In the genomic region with DNA sequence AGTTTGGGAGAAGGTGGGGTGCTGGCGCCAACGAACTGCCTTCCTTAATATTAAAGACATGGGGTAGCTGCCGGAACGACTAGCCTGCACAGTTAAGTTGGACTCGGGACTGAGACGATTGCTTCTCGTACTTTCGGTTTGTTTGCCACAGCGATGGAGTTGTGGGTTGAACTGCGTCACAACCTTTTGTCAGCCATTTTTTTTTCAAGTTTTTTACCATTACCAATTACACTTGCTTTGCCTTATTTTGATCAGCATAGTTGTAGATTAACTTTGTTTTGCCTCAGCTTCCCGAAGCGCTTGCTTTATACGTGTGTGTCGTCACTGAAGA, we compare ENCODE assay signal across 8 mouse cellular contexts. TPM values are rescaled to one million over a fixed set of nuclear protein-coding genes. Genes with fewer than 3 reads are reported as not detected.
A peak's percentile ranks its signal among the peaks of the same experiment; 100 is the strongest.
DNase-seq lines count a peak whose midpoint lies in the region; ATAC-seq and TF ChIP-seq lines count a peak whose summit lies in the region.

No protein-coding gene starts in this region.

- H3K9me3 ChIP-seq in forebrain, embryonic 12.5 days, result no peaks in the 10 kb centered on the region
- H3K9me3 ChIP-seq in liver, embryonic 11.5 days (ENCODE audit: control insufficient read depth, low read length), result no peaks in the 10 kb centered on the region
- H3K9me3 ChIP-seq in stomach, embryonic 15.5 days, result no peaks in the 10 kb centered on the region

- no peak for ATAC-seq in forebrain, embryonic 12.5 days (ENCODE audit: low FRiP score)
- ATAC-seq in liver, embryonic 11.5 days (replicated peaks; ENCODE audit: low FRiP score), result no peak
- ATAC-seq in stomach, embryonic 15.5 days (ENCODE audit: insufficient read depth, low FRiP score, low read depth), result no peak
- ATAC-seq in megakaryocyte-erythroid progenitor cell, adult 5-6 weeks (replicated peaks; ENCODE audit: low FRiP score, low TSS enrichment, poor library complexity, severe bottlenecking), result no peak; the same call in 1 of the 2 replicates

- H3K36me3 ChIP-seq in spleen, adult 2 months (ENCODE audit: control insufficient read depth, insufficient read depth, low read length), result no peaks in the 10 kb centered on the region; the same call in 1 of the 2 replicates
- H3K36me3 ChIP-seq in forebrain, embryonic 12.5 days (replicated peaks), result no peaks in the 10 kb centered on the region
- no peaks in the 10 kb centered on the region for H3K36me3 ChIP-seq in liver, embryonic 11.5 days (ENCODE audit: control insufficient read depth, insufficient read depth, low read length)
- no peaks in the 10 kb centered on the region for H3K36me3 ChIP-seq in stomach, embryonic 15.5 days

- peak overlapping the region; percentile 95 for H3K4me2 ChIP-seq in forebrain, embryonic 12.5 days
- H3K4me2 ChIP-seq in liver, embryonic 11.5 days, result peak overlapping the region; percentile 91
- peak overlapping the region; percentile 95 for H3K4me2 ChIP-seq in stomach, embryonic 15.5 days

- peak in 1 of 2 experiments; percentile 88 for DNase-seq in spleen, adult 2 months (ENCODE audit: low read depth in 1 of 2, low spot score in 2 of 2)
- no peak for DNase-seq in spleen, adult 18-20 months
- no peak for DNase-seq in liver, embryonic 11.5 days (ENCODE audit: low spot score)
- DNase-seq in left cerebral cortex, adult 11 months (ENCODE audit: low spot score), result no peak
- no peak for DNase-seq in B cell, adult 2 months

- peak overlapping the region; percentile 98 for H3K27ac ChIP-seq in spleen, adult 2 months (ENCODE audit: insufficient read depth, low read length)
- H3K27ac ChIP-seq in forebrain, embryonic 12.5 days, result peak overlapping the region; percentile 99
- H3K27ac ChIP-seq in liver, embryonic 11.5 days (ENCODE audit: low read depth, low read length), result peak overlapping the region; percentile 100
- H3K27ac ChIP-seq in stomach, embryonic 15.5 days, result peak overlapping the region; percentile 99

- WGBS in spleen, adult 2 months, result under 1% methylated on average over 14 of the region's 14 CpGs
- WGBS in forebrain, embryonic 12.5 days, result under 1% methylated on average over 14 of the region's 14 CpGs
- under 1% methylated on average over 14 of the region's 14 CpGs for WGBS in liver, embryonic 11.5 days
- 0% methylated on average over 14 of the region's 14 CpGs for whole genome bisulfite sequencing in stomach, embryonic 15.5 days

- H3K27me3 ChIP-seq in spleen, adult 2 months (ENCODE audit: control insufficient read depth, insufficient read depth, low read length), result no peaks in the 10 kb centered on the region
- H3K27me3 ChIP-seq in forebrain, embryonic 12.5 days, result no peaks in the 10 kb centered on the region
- H3K27me3 ChIP-seq in liver, embryonic 11.5 days (replicated peaks; ENCODE audit: control insufficient read depth, insufficient read depth, low read length), result no peaks in the 10 kb centered on the region
- no peaks in the 10 kb centered on the region for H3K27me3 ChIP-seq in stomach, embryonic 15.5 days (replicated peaks)

- H3K4me1 ChIP-seq in spleen, adult 2 months (ENCODE audit: control insufficient read depth, insufficient read depth, insufficient read length), result no peaks in the 10 kb centered on the region; the same call in 1 of the 2 replicates
- H3K4me1 ChIP-seq in forebrain, embryonic 12.5 days, result peaks cover 31% of the 10 kb centered on the region
- peaks cover 7% of the 10 kb centered on the region for H3K4me1 ChIP-seq in liver, embryonic 11.5 days (replicated peaks; ENCODE audit: control insufficient read depth, insufficient read depth, low read length)
- H3K4me1 ChIP-seq in stomach, embryonic 15.5 days, result 0 out of 2 replicates have a peak, but pooled peaks cover 2% of the 10 kb centered on the region

- H3K4me3 ChIP-seq in spleen, adult 2 months (ENCODE audit: extremely low read depth, insufficient read depth, insufficient read length), result peak overlapping the region; percentile 67
- peak overlapping the region; percentile 58 for H3K4me3 ChIP-seq in forebrain, embryonic 12.5 days (replicated peaks)
- peak overlapping the region; percentile 52 for H3K4me3 ChIP-seq in liver, embryonic 11.5 days (ENCODE audit: low read depth, low read length)
- H3K4me3 ChIP-seq in stomach, embryonic 15.5 days (replicated peaks), result peak overlapping the region; percentile 64

- H3K9ac ChIP-seq in forebrain, embryonic 12.5 days, result peak overlapping the region; percentile 90
- H3K9ac ChIP-seq in liver, embryonic 11.5 days (ENCODE audit: low read depth, low read length), result peak overlapping the region; percentile 83
- peak overlapping the region; percentile 91 for H3K9ac ChIP-seq in stomach, embryonic 15.5 days

- TF ChIP-seq POLR2A in spleen, adult 2 months (IDR thresholded peaks at IDR 0.05; ENCODE audit: low read depth, low read length), result peak; percentile 33

- no peak for TF ChIP-seq CTCF in spleen, adult 2 months (IDR thresholded peaks at IDR 0.05; ENCODE audit: extremely low read depth, insufficient read depth, insufficient read length, insufficient replicate concordance)

RNA-seq across cellular contexts. Expression of a gene that starts 1.3 kb away (rescaled TPM):
- polyA plus RNA-seq in spleen, adult 2 months (2012; rRNA removed), result 20.9 and 25.5 TPM in 2 replicates
- polyA plus RNA-seq in forebrain, embryonic 12.5 days (2016; fragmentation: Nextera tagmentation; extraction: Ambion mirVana), result 15.2 and 15.9 TPM in 2 replicates
- 24.2 and 25.8 TPM in 2 replicates for polyA plus RNA-seq in liver, embryonic 11.5 days (2014; fragmentation: Nextera tagmentation; extraction: Ambion mirVana)
- 50.6 and 54.3 TPM in 2 replicates for polyA plus RNA-seq in stomach, embryonic 15.5 days (2015; fragmentation: Nextera tagmentation; extraction: Ambion mirVana)
- total RNA-seq in megakaryocyte-erythroid progenitor cell, adult 5-6 weeks (2014; fragmentation: Nextera tagmentation), result 152 and 164 TPM in 2 replicates
- total RNA-seq in megakaryocyte-erythroid progenitor cell, adult 5-6 weeks (2017), result 474 and 577 TPM in 2 replicates

RNA-seq across cellular contexts. Expression of a gene that starts 5.5 kb away (rescaled TPM):
- 35.9 and 50.3 TPM in 2 replicates for polyA plus RNA-seq in spleen, adult 2 months (2012; rRNA removed)
- polyA plus RNA-seq in forebrain, embryonic 12.5 days (2016; fragmentation: Nextera tagmentation; extraction: Ambion mirVana), result 11.1 and 13.8 TPM in 2 replicates
- 6.1 and 6.7 TPM in 2 replicates for polyA plus RNA-seq in liver, embryonic 11.5 days (2014; fragmentation: Nextera tagmentation; extraction: Ambion mirVana)
- polyA plus RNA-seq in stomach, embryonic 15.5 days (2015; fragmentation: Nextera tagmentation; extraction: Ambion mirVana), result 5.5 and 5.7 TPM in 2 replicates
- total RNA-seq in megakaryocyte-erythroid progenitor cell, adult 5-6 weeks (2014; fragmentation: Nextera tagmentation), result 81.7 and 130 TPM in 2 replicates
- 369 and 555 TPM in 2 replicates for total RNA-seq in megakaryocyte-erythroid progenitor cell, adult 5-6 weeks (2017)

RNA-seq across cellular contexts. Expression of a gene that starts 6.6 kb away (rescaled TPM):
- 23.7 and 32.9 TPM in 2 replicates for polyA plus RNA-seq in spleen, adult 2 months (2012; rRNA removed)
- 2.2 and 3.5 TPM in 2 replicates for polyA plus RNA-seq in forebrain, embryonic 12.5 days (2016; fragmentation: Nextera tagmentation; extraction: Ambion mirVana)
- 3.1 and 4.6 TPM in 2 replicates for polyA plus RNA-seq in liver, embryonic 11.5 days (2014; fragmentation: Nextera tagmentation; extraction: Ambion mirVana)
- polyA plus RNA-seq in stomach, embryonic 15.5 days (2015; fragmentation: Nextera tagmentation; extraction: Ambion mirVana), result 2.5 and 3.4 TPM in 2 replicates
- total RNA-seq in megakaryocyte-erythroid progenitor cell, adult 5-6 weeks (2014; fragmentation: Nextera tagmentation), result 322 and 625 TPM in 2 replicates
- total RNA-seq in megakaryocyte-erythroid progenitor cell, adult 5-6 weeks (2017), result 4,065 and 6,565 TPM in 2 replicates

RNA-seq across cellular contexts. Expression of a gene that starts 11.0 kb away (rescaled TPM):
- 28.4 and 40.3 TPM in 2 replicates for polyA plus RNA-seq in spleen, adult 2 months (2012; rRNA removed)
- 59.9 and 73.2 TPM in 2 replicates for polyA plus RNA-seq in forebrain, embryonic 12.5 days (2016; fragmentation: Nextera tagmentation; extraction: Ambion mirVana)
- 38.5 and 42.1 TPM in 2 replicates for polyA plus RNA-seq in liver, embryonic 11.5 days (2014; fragmentation: Nextera tagmentation; extraction: Ambion mirVana)
- polyA plus RNA-seq in stomach, embryonic 15.5 days (2015; fragmentation: Nextera tagmentation; extraction: Ambion mirVana), result 43.8 and 63.1 TPM in 2 replicates
- 69.7 and 80.3 TPM in 2 replicates for total RNA-seq in megakaryocyte-erythroid progenitor cell, adult 5-6 weeks (2014; fragmentation: Nextera tagmentation)
- 1,316 and 2,308 TPM in 2 replicates for total RNA-seq in megakaryocyte-erythroid progenitor cell, adult 5-6 weeks (2017)

RNA-seq across cellular contexts. Expression of a gene that starts 12.2 kb away (rescaled TPM):
- 54.9 and 68.9 TPM in 2 replicates for polyA plus RNA-seq in spleen, adult 2 months (2012; rRNA removed)
- polyA plus RNA-seq in forebrain, embryonic 12.5 days (2016; fragmentation: Nextera tagmentation; extraction: Ambion mirVana), result 14.0 and 15.8 TPM in 2 replicates
- polyA plus RNA-seq in liver, embryonic 11.5 days (2014; fragmentation: Nextera tagmentation; extraction: Ambion mirVana), result 5.5 and 8.3 TPM in 2 replicates
- 7.4 and 10.6 TPM in 2 replicates for polyA plus RNA-seq in stomach, embryonic 15.5 days (2015; fragmentation: Nextera tagmentation; extraction: Ambion mirVana)
- total RNA-seq in megakaryocyte-erythroid progenitor cell, adult 5-6 weeks (2014; fragmentation: Nextera tagmentation), result 324 and 486 TPM in 2 replicates
- 276 and 731 TPM in 2 replicates for total RNA-seq in megakaryocyte-erythroid progenitor cell, adult 5-6 weeks (2017)
